8 mouse cellular contexts compared by ENCODE assay signal in genomic region chr17:32073359-32073758, GRCm38 (mm10). TPM values are rescaled to one million over a fixed set of nuclear protein-coding genes. Genes with fewer than 3 reads are reported as not detected.
DNase-seq lines count a peak whose midpoint lies in the region; ATAC-seq and TF ChIP-seq lines count a peak whose summit lies in the region.

No protein-coding gene starts in this region.

- peak; percentile 66 for ATAC-seq in granulocyte monocyte progenitor cell, adult 5-6 weeks (replicated peaks; ENCODE audit: poor library complexity, severe bottlenecking)

- TF ChIP-seq POLR2A in lung, adult 2 months (IDR thresholded peaks at IDR 0.05; ENCODE audit: borderline replicate concordance, extremely low read depth, low read depth, low read length) = no peak

- WGBS in lung, adult 2 months = 0% methylated on average over 2 of the region's 2 CpGs

- peak; percentile 76 for DNase-seq in CD4-positive helper T cell, adult 2 months (ENCODE audit: low read depth, low spot score)
- DNase-seq in adrenal gland, adult (ENCODE audit: inconsistent age in 2 of 2, low spot score in 1 of 2) = peak; percentile 87 to 96
- peak; percentile 78 for DNase-seq in embryo, embryonic 11 days
- peak; percentile 55 to 82 for DNase-seq in layer of hippocampus, adult 18-20 months (ENCODE audit: low spot score in 2 of 2)
- peak; percentile 91 for DNase-seq in lung, adult 2 months
- DNase-seq in retina, embryonic 14.5 days (ENCODE audit: low spot score) = peak; percentile 83
- peak; percentile 94 for DNase-seq in thymus, postnatal 4 days

- H3K4me3 ChIP-seq in lung, adult 2 months (replicated peaks; ENCODE audit: extremely low read depth, low read depth, low read length) = no peak overlapping the region

- TF ChIP-seq CTCF in lung, adult 2 months (IDR thresholded peaks at IDR 0.05; ENCODE audit: insufficient read depth, low read length) = peak; percentile 94

- no peaks in the 10 kb centered on the region for H3K4me1 ChIP-seq in lung, adult 2 months (ENCODE audit: control insufficient read depth, insufficient read depth, low read length)

RNA-seq across cellular contexts. Expression of gene Hsf2bp, which starts 37.2 kb away (rescaled TPM):
- not detected in 2 replicates for total RNA-seq in granulocyte monocyte progenitor cell, adult 5-6 weeks (2014; fragmentation: Nextera tagmentation)
- total RNA-seq in granulocyte monocyte progenitor cell, adult 5-6 weeks (2017) = not detected in 2 replicates
- total RNA-seq in layer of hippocampus, adult 18-20 months (2021) = under 1 TPM; 0.59 to 0.96 TPM
- 0.38 and 0.42 TPM in 2 replicates for polyA plus RNA-seq in lung, adult 2 months (2012; rRNA removed)

RNA-seq across cellular contexts. Expression of gene Rrp1b, which starts 37.5 kb away (rescaled TPM):
- total RNA-seq in granulocyte monocyte progenitor cell, adult 5-6 weeks (2014; fragmentation: Nextera tagmentation) = 92.0 and 114 TPM in 2 replicates
- total RNA-seq in granulocyte monocyte progenitor cell, adult 5-6 weeks (2017) = 46.6 and 47.0 TPM in 2 replicates
- 10 to 100 TPM; 17.7 to 17.8 TPM for total RNA-seq in layer of hippocampus, adult 18-20 months (2021)
- 10.0 and 12.6 TPM in 2 replicates for polyA plus RNA-seq in lung, adult 2 months (2012; rRNA removed)
